Mouse (Mus musculus): ENCODE measurements around the gene Mgam. TPM values are rescaled to one million over a fixed set of nuclear protein-coding genes. Genes with fewer than 3 reads are reported as not detected.
"Not testable (repeated sequence)": the region's sequence is repeated elsewhere in the genome, so short reads cannot be mapped to it uniquely, and the experiment has no call there.

Gene Mgam
- polyA plus RNA-seq (2015; fragmentation: Nextera tagmentation; extraction: Ambion mirVana): 2.3 and 3.3 TPM in 2 replicates

DNA sequence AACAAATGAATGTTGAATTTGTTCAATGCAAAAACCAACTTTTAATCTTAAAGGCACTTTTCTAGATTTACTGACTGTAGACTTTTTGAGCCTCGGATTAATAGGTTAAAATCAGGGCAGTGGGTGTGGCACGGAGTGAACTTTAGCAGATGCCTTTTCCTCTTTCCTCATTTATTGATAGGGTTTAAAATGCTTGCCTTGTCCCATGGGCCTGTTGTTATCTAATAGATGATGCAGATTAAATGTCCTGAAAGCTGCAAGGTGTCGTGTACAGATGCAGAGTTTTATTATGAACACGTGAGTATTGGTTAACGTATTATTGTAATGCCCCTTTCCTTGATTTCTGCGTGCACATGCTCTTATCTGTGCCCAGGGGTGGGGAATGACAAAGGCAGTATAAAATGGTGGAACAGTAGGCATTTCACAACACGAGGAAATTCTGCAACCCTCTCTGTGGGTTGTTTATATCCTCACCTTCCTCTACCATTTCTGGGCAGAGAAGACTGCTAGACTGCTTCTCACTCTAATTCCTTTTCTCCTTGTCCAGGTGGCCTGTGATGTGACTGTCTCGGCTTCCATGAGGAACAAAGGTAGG, at the start of gene Mgam:
TSS of gene Mgam (plus strand) at position 426 of the 595 bp plus-strand sequence.
- Histone ChIP-seq H3K9ac (ENCODE audit: low read depth, low read length) (no peak within 1 kb of the TSS), H3K9me3 (replicated peaks; ENCODE audit: low read length) (no peaks in the 10 kb centered on the region), H3K27me3 (ENCODE audit: insufficient read depth, low read length) (no peaks in the 10 kb centered on the region), H3K4me2 (ENCODE audit: low read length) (no peak within 1 kb of the TSS), H3K27ac (no peak within 1 kb of the TSS), H3K36me3 (ENCODE audit: insufficient read depth, low read length) (no peaks in the 10 kb centered on the region), H3K4me1 (replicated peaks; ENCODE audit: insufficient read depth, low read length) (no peaks in the 10 kb centered on the region), H3K4me3 (replicated peaks; ENCODE audit: low read depth, low read length) (no peak within 1 kb of the TSS)
- no peak for ATAC-seq (replicated peaks; ENCODE audit: low FRiP score, low read depth)
- DNase-seq (ENCODE audit: low spot score): no peak
- WGBS: 84% methylated on average over 8 of the region's 8 CpGs
- no peak for TF ChIP-seq CTCF (IDR thresholded peaks at IDR 0.05; ENCODE audit: low read depth)

DNA sequence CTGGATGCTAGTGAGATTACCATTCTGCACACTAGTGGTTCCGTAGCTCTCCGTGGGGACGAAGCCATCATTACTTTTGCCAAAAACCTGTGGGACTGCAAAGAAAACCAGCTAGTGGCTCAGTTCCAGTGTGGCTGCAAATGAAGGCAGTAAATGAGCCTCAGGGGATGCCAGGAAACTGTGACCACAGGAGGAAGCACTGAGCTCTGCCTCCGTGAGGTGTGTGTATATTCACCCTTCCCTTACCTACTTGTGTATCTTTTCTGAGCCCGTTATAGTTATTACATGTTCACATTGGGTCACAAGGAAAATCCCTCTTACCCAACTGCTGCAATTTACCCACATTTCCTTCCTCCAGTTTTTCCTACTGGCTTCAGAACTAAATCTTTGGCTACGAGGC, 44.3 kb upstream of the Mgam start:
- 81% methylated on average over 6 of the region's 6 CpGs for WGBS

DNA sequence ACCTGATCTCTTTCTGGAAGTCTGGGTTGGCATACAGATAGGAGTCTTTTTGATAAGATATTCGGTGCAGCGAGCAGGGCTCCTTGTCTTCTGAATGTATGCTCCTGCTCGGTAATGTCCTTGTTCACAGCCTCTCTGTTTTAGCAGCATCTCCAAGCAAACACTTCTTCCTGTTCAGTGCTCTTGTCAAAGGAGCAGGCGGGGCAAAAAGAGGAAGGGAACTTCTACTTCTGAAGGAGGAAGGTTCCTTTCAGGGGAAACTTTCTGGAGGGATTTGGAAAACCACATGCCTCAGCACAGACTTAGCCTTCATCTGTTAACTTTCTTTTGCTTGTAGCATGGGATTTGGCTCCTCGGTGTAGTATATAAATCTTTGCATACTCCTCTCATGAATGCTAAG, 43.0 kb upstream of the Mgam start, which contains the start of gene Clec5a:
TSS of gene Clec5a (minus strand) at position 177 of the 400 bp plus-strand sequence.
- 75% methylated on average over 5 of the region's 5 CpGs for WGBS
- H3K4me1 ChIP-seq (replicated peaks; ENCODE audit: insufficient read depth, low read length): no peaks in the 10 kb centered on the region
- no peak for TF ChIP-seq CTCF (IDR thresholded peaks at IDR 0.05; ENCODE audit: low read depth)
- H3K4me3 ChIP-seq (replicated peaks; ENCODE audit: low read depth, low read length): no peak within 1 kb of the TSS
- ATAC-seq (replicated peaks; ENCODE audit: low FRiP score, low read depth) (no peak), DNase-seq (ENCODE audit: low spot score) (no peak)
- H3K9ac ChIP-seq (ENCODE audit: low read depth, low read length): no peak within 1 kb of the TSS
- H3K36me3 ChIP-seq (ENCODE audit: insufficient read depth, low read length): no peaks in the 10 kb centered on the region
- no peak within 1 kb of the TSS for H3K4me2 ChIP-seq (ENCODE audit: low read length)
- H3K9me3 ChIP-seq (replicated peaks; ENCODE audit: low read length): no peaks in the 10 kb centered on the region
- no peak within 1 kb of the TSS for H3K27ac ChIP-seq
- H3K27me3 ChIP-seq (ENCODE audit: insufficient read depth, low read length): no peaks in the 10 kb centered on the region

More for the DNA sequence above, 44.3 kb upstream of the Mgam start:
- no peak for TF ChIP-seq CTCF (IDR thresholded peaks at IDR 0.05; ENCODE audit: low read depth)
- no peaks in the 10 kb centered on the region for H3K36me3 ChIP-seq (ENCODE audit: insufficient read depth, low read length)
- no peak overlapping the region for H3K9ac ChIP-seq (ENCODE audit: low read depth, low read length)
- no peak for ATAC-seq (replicated peaks; ENCODE audit: low FRiP score, low read depth)
- H3K9me3 ChIP-seq (replicated peaks; ENCODE audit: low read length): no peaks in the 10 kb centered on the region
- no peak overlapping the region for H3K4me2 ChIP-seq (ENCODE audit: low read length)
- no peak for DNase-seq (ENCODE audit: low spot score)
- no peak overlapping the region for H3K4me3 ChIP-seq (replicated peaks; ENCODE audit: low read depth, low read length)
- H3K27ac ChIP-seq: no peak overlapping the region
- H3K4me1 ChIP-seq (replicated peaks; ENCODE audit: insufficient read depth, low read length): no peaks in the 10 kb centered on the region
- H3K27me3 ChIP-seq (ENCODE audit: insufficient read depth, low read length): no peaks in the 10 kb centered on the region

DNA sequence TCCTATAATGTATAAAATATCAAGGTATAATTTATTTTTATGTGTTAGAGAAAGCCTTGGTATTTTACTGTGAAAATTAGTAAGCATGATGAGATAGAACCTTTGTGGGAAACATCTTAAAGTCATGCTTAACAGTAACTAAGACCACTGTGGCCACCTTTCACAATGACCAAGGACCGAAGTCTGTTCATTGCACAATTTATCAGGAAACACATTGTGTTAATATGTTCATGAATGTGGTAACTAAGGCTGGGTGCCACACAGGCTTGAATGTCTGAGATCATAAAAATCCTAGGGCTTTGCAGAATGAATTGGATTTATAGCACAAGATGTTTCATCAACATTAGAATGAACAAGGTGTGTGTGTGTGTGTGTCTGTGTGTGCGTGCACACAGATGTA, 40.3 kb upstream of the Mgam start:
- no peaks in the 10 kb centered on the region for H3K27me3 ChIP-seq (ENCODE audit: insufficient read depth, low read length)
- no peaks in the 10 kb centered on the region for H3K36me3 ChIP-seq (ENCODE audit: insufficient read depth, low read length)
- no peak overlapping the region for H3K9ac ChIP-seq (ENCODE audit: low read depth, low read length)
- ATAC-seq (replicated peaks; ENCODE audit: low FRiP score, low read depth) (no peak), DNase-seq (ENCODE audit: low spot score) (no peak)
- WGBS: 91% methylated on average over 2 of the region's 2 CpGs
- no peak for TF ChIP-seq CTCF (IDR thresholded peaks at IDR 0.05; ENCODE audit: low read depth)
- no peak overlapping the region for H3K4me2 ChIP-seq (ENCODE audit: low read length)
- no peak overlapping the region for H3K27ac ChIP-seq
- H3K4me3 ChIP-seq (replicated peaks; ENCODE audit: low read depth, low read length): no peak overlapping the region
- no peaks in the 10 kb centered on the region for H3K4me1 ChIP-seq (replicated peaks; ENCODE audit: insufficient read depth, low read length)
- H3K9me3 ChIP-seq (replicated peaks; ENCODE audit: low read length): no peaks in the 10 kb centered on the region

DNA sequence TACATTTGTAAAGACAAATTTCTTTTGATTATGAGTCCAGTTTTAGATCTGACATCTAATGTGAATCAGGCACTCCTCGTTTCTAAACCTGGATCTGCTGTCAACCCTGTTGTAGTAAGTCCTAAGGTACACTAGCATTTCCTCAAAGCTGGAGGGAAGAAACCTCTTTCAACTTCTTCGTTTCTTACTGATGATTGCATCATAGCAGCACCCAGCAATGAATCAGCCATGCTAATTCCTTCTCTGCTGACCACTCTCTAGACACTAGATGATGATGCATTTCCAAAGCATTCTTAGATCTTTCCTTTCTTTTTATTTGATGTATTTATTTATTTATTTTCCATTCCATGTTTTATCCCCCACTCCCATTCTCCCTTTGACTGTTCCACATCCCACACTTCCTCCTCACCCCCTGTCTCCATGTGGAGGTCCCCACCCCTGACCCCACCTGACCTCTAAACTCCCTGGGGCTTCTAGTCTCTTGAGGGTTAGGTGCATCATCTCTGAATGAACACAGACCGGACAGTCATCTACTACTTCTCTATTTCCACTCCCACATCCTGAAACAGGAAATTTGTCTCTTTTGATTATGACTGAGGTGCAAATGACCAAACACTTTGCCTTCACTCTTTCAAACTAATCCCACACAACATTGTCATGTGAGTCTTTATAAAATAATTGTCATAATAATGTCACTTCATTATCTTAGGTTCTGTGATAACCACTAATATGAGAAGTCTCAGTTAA, 33.7 kb upstream of the Mgam start:
- no peaks in the 10 kb centered on the region for H3K4me1 ChIP-seq (replicated peaks; ENCODE audit: insufficient read depth, low read length)
- no peak overlapping the region for H3K27ac ChIP-seq
- ATAC-seq (replicated peaks; ENCODE audit: low FRiP score, low read depth) (no peak), DNase-seq (ENCODE audit: low spot score) (no peak)
- TF ChIP-seq CTCF (IDR thresholded peaks at IDR 0.05; ENCODE audit: low read depth): no peak
- H3K36me3 ChIP-seq (ENCODE audit: insufficient read depth, low read length): no peaks in the 10 kb centered on the region
- H3K4me3 ChIP-seq (replicated peaks; ENCODE audit: low read depth, low read length): no peak overlapping the region
- H3K27me3 ChIP-seq (ENCODE audit: insufficient read depth, low read length): no peaks in the 10 kb centered on the region
- no peak overlapping the region for H3K9ac ChIP-seq (ENCODE audit: low read depth, low read length)
- 65% methylated on average over 3 of the region's 3 CpGs for WGBS
- no peaks in the 10 kb centered on the region for H3K9me3 ChIP-seq (replicated peaks; ENCODE audit: low read length)
- no peak overlapping the region for H3K4me2 ChIP-seq (ENCODE audit: low read length)

DNA sequence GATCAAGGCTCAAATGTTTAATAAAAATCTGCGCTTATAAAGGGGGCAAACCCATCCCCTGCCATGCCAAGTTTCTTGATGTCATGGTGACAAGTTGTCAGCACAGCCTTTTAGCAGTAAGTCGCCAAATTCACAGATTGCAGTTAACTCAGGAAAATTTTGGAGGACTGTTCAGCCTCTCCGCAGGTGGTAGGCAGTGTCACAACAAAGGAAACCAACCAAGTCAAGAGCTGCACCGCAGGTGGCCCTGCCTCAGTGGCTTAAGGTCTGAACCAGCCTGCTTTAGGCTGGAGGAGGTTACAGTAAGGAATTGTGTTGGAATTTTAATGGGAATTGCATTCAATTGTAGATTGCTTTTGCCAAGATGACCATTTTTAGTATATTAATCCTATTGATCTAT, 30.1 kb upstream of the Mgam start:
- not testable (repeated sequence) for H3K36me3 ChIP-seq (ENCODE audit: insufficient read depth, low read length); H3K27ac ChIP-seq; H3K4me3 ChIP-seq (replicated peaks; ENCODE audit: low read depth, low read length); DNase-seq (ENCODE audit: low spot score); H3K9me3 ChIP-seq (replicated peaks; ENCODE audit: low read length); H3K27me3 ChIP-seq (ENCODE audit: insufficient read depth, low read length); ATAC-seq (replicated peaks; ENCODE audit: low FRiP score, low read depth); H3K4me1 ChIP-seq (replicated peaks; ENCODE audit: insufficient read depth, low read length); H3K9ac ChIP-seq (ENCODE audit: low read depth, low read length); H3K4me2 ChIP-seq (ENCODE audit: low read length)
- 40% methylated on average over 4 of the region's 4 CpGs for WGBS
